Mouse (Mus musculus) lung, adult 2 months (tissue): Measurements from ENCODE around the gene Inpp5k.

Experiments
- CTCF ChIP-seq: fragments of 200-500 bp; IDR thresholded peaks from 2 replicates; pipeline ENCODE4 v1.5.1; 2011; ENCODE audit warnings: mild to moderate bottlenecking, low read length, control low read depth; ENCODE audit not compliant: insufficient read depth
- POLR2A ChIP-seq: fragments of 200-500 bp; IDR thresholded peaks from 2 replicates; pipeline ENCODE4 v1.6.1; 2011; ENCODE audit warnings: low read depth, mild to moderate bottlenecking, control low read depth, low read length, borderline replicate concordance; ENCODE audit errors: extremely low read depth

GRCm38 (mm10) chr11:75621426-75621825 is 9.4 kb upstream of the Inpp5k start:
- no peak for TF ChIP-seq CTCF
- no peak for TF ChIP-seq POLR2A
